Comparison of ENCODE assay signal across 9 mouse cellular contexts in genomic region chr3:143090886-143091285, GRCm38 (mm10).
A peak's percentile ranks its signal among the peaks of the same experiment; 100 is the strongest.
DNase-seq lines count a peak whose midpoint lies in the region.
"Had no signal": no experiment of that assay in that cellular context is flagged by ENCODE, and none has a peak within 500 bp of the region (broad histone marks: within the 10 kb centered on the region; RNA-seq: fewer than 3 reads in every experiment).

No protein-coding gene starts in this region.

- peak; percentile 3 for DNase-seq in urinary bladder, postnatal 25 days (ENCODE audit: low spot score)
- DNase-seq in urinary bladder, postnatal 10 days (ENCODE audit: low spot score), result no peak
- DNase-seq in heart, postnatal 10 days, result peak; percentile 38 to 53
- DNase-seq in kidney, postnatal 14 days, result peak; percentile 36
- no peak for DNase-seq in right cerebral cortex, postnatal 4 days
- DNase-seq in right cerebral cortex, postnatal 36 days (ENCODE audit: low spot score in 2 of 2), result no peak
- no peak for DNase-seq in cerebellum, postnatal 36 days
- no peak for DNase-seq in right cerebral cortex, postnatal 25 days
- DNase-seq: thymus, postnatal 25 days had no signal

- intact Hi-C loops in heart, postnatal 10 days (cut with DNase I), result no loop called here

Comparison
In these comparisons a context has a peak if more than half of its experiments do, and no peak if none do; other contexts are left out.
1. DNase-seq: peak in urinary bladder, postnatal 25 days (single experiment), heart, postnatal 10 days (2 of 2) and kidney, postnatal 14 days (single experiment); none in urinary bladder, postnatal 10 days (single experiment), right cerebral cortex, postnatal 4 days (single experiment), right cerebral cortex, postnatal 36 days (0 of 2), cerebellum, postnatal 36 days (0 of 2) and right cerebral cortex, postnatal 25 days (single experiment).